Mouse (Mus musculus) liver, postnatal 0 days (tissue): ENCODE results near the gene Cldn10. TPM values are rescaled to one million over a fixed set of nuclear protein-coding genes. Genes with fewer than 3 reads are reported as not detected.

Experiments used
- ATAC-seq: fragments of 200-750 bp; cut with Nextera tagmentation; 2 replicates; pipeline ENCODE4 v1.8.0; 2017; ENCODE audit warnings: mild to moderate bottlenecking, moderate library complexity
- DNase-seq: peaks from one replicate; pipeline ENCODE4 v3.0.0-alpha.2; 2016
- H3K27ac ChIP-seq: fragments of 300-500 bp; sonication (generic); 2 replicates; pipeline ENCODE4 v1.5.1; 2014; ENCODE audit warnings: antibody characterized with exemption, moderate library complexity, mild to moderate bottlenecking, low read depth
- H3K27me3 ChIP-seq: fragments of 300-500 bp; sonication (generic); 2 replicates; pipeline ENCODE4 v1.6.1; 2014; ENCODE audit warnings: low read length, control low read depth, mixed read lengths; ENCODE audit not compliant: insufficient read depth
- H3K36me3 ChIP-seq: fragments of 300-500 bp; sonication (generic); replicated peaks from 2 replicates; pipeline ENCODE4 v1.6.1; 2014; ENCODE audit warnings: mild to moderate bottlenecking, control low read depth, low read length, moderate library complexity, mixed read lengths; ENCODE audit not compliant: insufficient read depth
- H3K4me1 ChIP-seq: fragments of 300-500 bp; sonication (generic); 2 replicates; pipeline ENCODE4 v1.6.1; 2014; ENCODE audit warnings: antibody characterized with exemption, mild to moderate bottlenecking, control low read depth; ENCODE audit not compliant: insufficient read depth
- H3K4me2 ChIP-seq: fragments of 300-500 bp; sonication (generic); 2 replicates; pipeline ENCODE4 v1.6.1; 2014; ENCODE audit warnings: low read depth, mild to moderate bottlenecking, low read length, moderate library complexity, mixed read lengths
- H3K4me3 ChIP-seq: fragments of 300-500 bp; sonication (generic); 2 replicates; pipeline ENCODE4 v1.5.1; 2014; ENCODE audit warnings: low read depth, low read length
- H3K9ac ChIP-seq: fragments of 300-500 bp; sonication (generic); replicated peaks from 2 replicates; pipeline ENCODE4 v1.6.1; 2014; ENCODE audit warnings: mild to moderate bottlenecking, moderate library complexity
- H3K9me3 ChIP-seq: fragments of 300-500 bp; sonication (generic); 2 replicates; pipeline ENCODE4 v1.6.1; 2016; ENCODE audit warnings: mild to moderate bottlenecking, control low read depth, low read length, mixed read lengths
- CTCF ChIP-seq: sonication (generic); IDR thresholded peaks from 2 replicates; pipeline ENCODE4 v1.5.1; 2016; ENCODE audit warnings: antibody characterized with exemption, low read depth
- EP300 ChIP-seq: IDR thresholded peaks from 2 replicates; pipeline ENCODE4 v1.6.1; 2016; ENCODE audit warnings: antibody characterized with exemption, low read depth, mild to moderate bottlenecking
- WGBS: fragments of 180-500 bp; shearing (Covaris S2); extraction: QIAGEN DNeasy Blood & Tissue Kit; methylation state at CpG from one replicate; pipeline ENCODE4 v1.1.7; 2014; ENCODE audit not compliant: insufficient replicate concordance; 5-methylcytosine and 5-hydroxymethylcytosine counted together
- polyA plus RNA-seq: library from polyadenylated mRNA; unstranded; fragments of >200 nt; fragmentation: Nextera tagmentation; extraction: Ambion mirVana; gene quantifications from 2 replicates; pipeline ENCODE4 v1.2.1, GENCODE M21; 2015

Gene Cldn10
- polyA plus RNA-seq = 0.32 and 0.61 TPM in 2 replicates

DNA sequence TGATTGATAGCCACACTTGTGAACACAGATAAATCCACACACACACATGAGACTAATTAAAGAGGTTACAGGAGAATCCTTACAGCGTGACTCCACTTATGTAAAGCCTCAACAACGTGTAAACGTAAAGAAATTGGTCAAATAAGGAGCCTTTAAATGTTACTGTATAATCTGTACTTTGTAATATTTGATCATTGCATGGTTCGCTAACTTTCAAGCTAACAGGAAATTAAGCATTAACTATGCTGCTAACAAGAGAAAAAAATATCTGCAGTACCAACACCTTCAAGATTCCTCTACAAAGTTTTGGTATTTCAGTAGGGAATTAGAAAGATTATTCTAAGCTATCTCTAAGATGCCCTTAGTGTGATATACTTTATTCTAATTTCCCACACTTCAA lies at the start of gene Cldn10:
TSS of gene Cldn10 (plus strand) at position 288 of the 400 bp plus-strand sequence.
- ATAC-seq (no peak), DNase-seq (no peak)
- Histone ChIP-seq H3K9ac (no peak within 1 kb of the TSS), H3K9me3 (no peaks in the 10 kb centered on the region), H3K27me3 (0 out of 2 replicates have a peak, but pooled peaks cover 1% of the 10 kb centered on the region), H3K36me3 (no peaks in the 10 kb centered on the region), H3K4me1 (peaks cover 4% of the 10 kb centered on the region; the same call in 1 of the 2 replicates), H3K27ac (no peak within 1 kb of the TSS), H3K4me2 (no peak within 1 kb of the TSS), H3K4me3 (no peak within 1 kb of the TSS)
- TF ChIP-seq CTCF (no peak), EP300 (no peak)
- WGBS = 65% methylated on average over 4 of the region's 4 CpGs

DNA sequence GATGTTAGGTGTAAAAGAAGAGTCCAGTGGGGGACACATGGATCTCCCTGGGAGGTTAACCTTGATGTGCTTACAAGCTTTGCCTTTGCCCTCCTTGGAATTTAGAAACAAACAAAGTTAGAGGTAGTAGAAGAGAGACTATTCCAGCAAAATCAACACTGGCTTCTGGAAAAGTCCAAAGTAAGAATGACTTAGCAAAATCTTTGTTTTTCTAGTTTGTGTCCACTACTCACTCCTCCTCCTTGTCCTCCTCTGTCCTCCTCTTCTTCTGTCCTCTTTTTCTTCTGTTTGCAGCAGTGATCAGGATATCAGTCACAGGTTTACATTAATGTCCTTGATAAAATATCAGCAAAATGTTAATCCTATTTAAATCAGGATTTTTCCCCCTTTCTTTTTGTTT lies 45.9 kb upstream of the Cldn10 start:
- TF ChIP-seq EP300 (no peak), CTCF (no peak)
- no peaks in the 10 kb centered on the region for H3K4me1 ChIP-seq
- H3K36me3 ChIP-seq = no peaks in the 10 kb centered on the region
- no peak overlapping the region for H3K9ac ChIP-seq
- H3K4me3 ChIP-seq = no peak overlapping the region
- ATAC-seq = no peak
- H3K27me3 ChIP-seq = no peaks in the 10 kb centered on the region
- DNase-seq = no peak
- no peak overlapping the region for H3K27ac ChIP-seq
- no peak overlapping the region for H3K4me2 ChIP-seq
- no peaks in the 10 kb centered on the region for H3K9me3 ChIP-seq

DNA sequence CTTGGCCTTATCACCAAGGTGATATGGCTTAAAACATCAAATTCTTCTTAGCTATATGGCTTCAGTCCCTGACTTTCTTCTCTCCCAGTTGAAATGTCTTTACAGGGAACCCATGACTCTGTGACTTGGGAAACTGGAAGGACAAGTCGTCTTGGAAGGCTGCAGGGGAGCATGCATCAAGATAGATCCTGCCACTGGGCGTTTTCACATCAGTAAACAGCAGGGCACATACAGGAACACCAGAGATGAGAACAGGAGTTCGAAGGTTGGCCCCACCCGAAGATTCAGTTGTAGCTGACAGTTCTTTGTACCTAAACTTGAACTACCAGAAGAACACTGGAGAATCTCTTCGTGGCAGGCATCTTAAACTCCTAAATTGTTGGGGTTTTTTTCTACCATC lies 44.8 kb upstream of the Cldn10 start:
- TF ChIP-seq CTCF (no peak), EP300 (no peak)
- H3K9me3 ChIP-seq = no peaks in the 10 kb centered on the region
- H3K27me3 ChIP-seq = no peaks in the 10 kb centered on the region
- no peak overlapping the region for H3K4me3 ChIP-seq
- 64% methylated on average over 5 of the region's 5 CpGs for WGBS
- no peaks in the 10 kb centered on the region for H3K36me3 ChIP-seq
- H3K4me1 ChIP-seq = no peaks in the 10 kb centered on the region
- DNase-seq = no peak
- ATAC-seq = no peak
- H3K4me2 ChIP-seq = no peak overlapping the region
- H3K9ac ChIP-seq = no peak overlapping the region
- no peak overlapping the region for H3K27ac ChIP-seq

DNA sequence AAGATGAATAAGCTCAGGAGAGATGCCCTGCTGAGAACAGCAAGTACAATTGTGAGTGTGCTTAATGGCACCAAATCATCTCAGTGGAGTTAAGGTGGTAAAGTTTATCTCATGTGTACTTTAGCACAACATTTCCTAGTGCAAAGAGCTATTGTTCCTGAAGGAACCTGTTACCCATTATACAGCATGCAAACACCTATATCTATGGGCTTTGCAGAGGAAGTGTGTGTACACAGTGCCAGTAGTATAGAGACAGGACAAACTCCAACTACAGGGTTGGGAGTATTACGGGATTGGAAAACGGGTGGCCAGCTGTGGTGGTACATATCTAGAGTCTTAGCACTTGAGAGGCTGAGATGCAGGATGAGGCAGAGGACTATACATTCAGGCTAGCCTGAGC lies 38.6 kb upstream of the Cldn10 start:
- H3K36me3 ChIP-seq = no peaks in the 10 kb centered on the region
- no peak overlapping the region for H3K4me3 ChIP-seq
- no peak for DNase-seq
- no peak for ATAC-seq
- no peak overlapping the region for H3K27ac ChIP-seq
- WGBS = 75% methylated on average over 2 of the region's 2 CpGs
- H3K4me1 ChIP-seq = peaks cover 15% of the 10 kb centered on the region
- TF ChIP-seq EP300 (no peak), CTCF (no peak)
- H3K9me3 ChIP-seq = no peaks in the 10 kb centered on the region
- no peak overlapping the region for H3K9ac ChIP-seq
- no peaks in the 10 kb centered on the region for H3K27me3 ChIP-seq
- H3K4me2 ChIP-seq = no peak overlapping the region

DNA sequence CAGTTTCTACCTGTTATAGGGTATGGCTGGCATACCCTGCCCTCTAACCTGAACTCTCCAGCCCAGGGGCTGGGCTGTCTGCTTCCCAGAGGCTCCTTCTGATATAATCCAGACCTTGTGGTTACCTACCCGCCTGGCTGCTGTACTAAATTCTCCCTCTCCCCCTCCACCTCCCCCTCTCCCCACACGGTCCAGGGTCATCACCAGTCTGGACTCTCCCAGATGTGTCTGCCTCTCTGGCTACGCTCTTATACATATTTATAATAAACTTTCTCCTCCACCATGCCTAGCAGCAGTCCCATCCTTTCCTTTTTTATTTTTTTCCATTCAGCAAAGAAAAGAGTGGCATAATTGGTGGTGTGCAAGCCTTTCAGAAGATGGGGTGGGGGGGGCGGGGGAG lies 38.0 kb upstream of the Cldn10 start:
- Histone ChIP-seq H3K4me1 (peaks cover 15% of the 10 kb centered on the region), H3K9me3 (no peaks in the 10 kb centered on the region), H3K4me2 (no peak overlapping the region), H3K9ac (no peak overlapping the region), H3K4me3 (no peak overlapping the region), H3K27ac (no peak overlapping the region), H3K36me3 (no peaks in the 10 kb centered on the region), H3K27me3 (no peaks in the 10 kb centered on the region)
- ATAC-seq (no peak), DNase-seq (no peak)
- 64% methylated on average over 4 of the region's 4 CpGs for WGBS
- no peak for TF ChIP-seq EP300
- no peak for TF ChIP-seq CTCF

DNA sequence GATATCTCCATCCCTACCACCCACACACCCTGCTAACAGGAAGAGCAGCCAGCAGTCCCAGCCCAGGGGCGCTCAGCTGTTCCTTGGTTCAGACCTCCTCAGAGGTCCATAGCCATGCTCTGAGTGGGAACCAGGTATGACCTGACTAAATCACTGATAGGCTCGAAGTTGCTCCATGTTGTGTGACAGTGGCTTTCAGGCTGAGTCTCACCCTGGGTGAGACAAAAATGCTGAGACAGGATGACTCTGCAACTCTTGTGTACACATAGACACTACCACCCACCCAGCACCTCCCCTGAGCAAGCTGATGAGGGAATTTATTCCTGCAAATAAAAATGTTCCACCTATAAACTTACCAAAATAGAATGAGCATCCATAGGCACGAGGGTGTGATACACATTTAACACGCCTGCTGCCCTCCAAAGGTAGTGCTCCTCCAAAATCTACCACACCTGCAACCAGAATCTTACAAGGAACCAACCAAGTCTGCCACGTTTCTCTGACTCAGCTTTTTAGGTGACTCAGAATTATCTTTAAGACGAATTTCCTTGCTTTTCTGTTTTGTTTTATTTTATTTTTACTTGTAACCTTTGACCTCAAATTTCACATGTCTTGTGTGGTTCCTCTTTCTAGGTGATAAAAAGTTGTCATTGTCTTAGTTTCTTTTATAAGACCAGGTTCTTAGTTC lies 37.1 kb upstream of the Cldn10 start:
- H3K4me2 ChIP-seq = peak overlapping the region; percentile 0
- peak; percentile 64 for TF ChIP-seq EP300
- no peak for TF ChIP-seq CTCF
- DNase-seq = peak; percentile 25
- peak; percentile 99 for ATAC-seq
- no peak overlapping the region for H3K9ac ChIP-seq
- peaks cover 15% of the 10 kb centered on the region for H3K4me1 ChIP-seq
- WGBS = 55% methylated on average over 6 of the region's 6 CpGs
- no peaks in the 10 kb centered on the region for H3K27me3 ChIP-seq
- H3K27ac ChIP-seq = peak overlapping the region; percentile 62
- H3K36me3 ChIP-seq = no peaks in the 10 kb centered on the region
- H3K4me3 ChIP-seq = no peak overlapping the region
- no peaks in the 10 kb centered on the region for H3K9me3 ChIP-seq
